Mouse (Mus musculus) urinary bladder, postnatal 10 days (tissue): ENCODE measurements around the gene Cts8.

Experiments used
- DNase-seq: peaks from one replicate; pipeline ENCODE4 v3.0.0; 2022; ENCODE audit warnings: low spot score

The Cts8 gene

DNA sequence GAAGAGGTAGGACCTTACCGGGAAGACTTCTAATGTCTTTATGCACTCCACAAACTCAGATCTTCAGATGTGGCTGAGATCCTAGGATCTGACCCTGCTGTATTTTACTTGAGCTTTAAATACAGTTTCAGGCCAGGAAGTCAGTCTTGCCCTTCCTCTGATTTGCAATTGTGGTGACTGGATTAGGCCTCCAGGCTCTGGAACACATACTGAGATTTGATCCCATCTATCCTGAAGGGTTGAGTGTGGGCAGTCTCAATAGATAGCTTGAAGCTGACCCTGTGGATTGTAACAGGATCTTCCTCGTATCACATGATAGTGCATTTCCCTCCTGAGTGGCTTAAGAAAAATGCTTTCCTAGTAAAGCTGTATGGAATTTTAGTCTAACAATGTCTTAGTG lies at the start of gene Cts8:
Cts8 (minus strand) TSS at position 101 of the 400 bp plus-strand sequence.
- DNase-seq: no peak

DNA sequence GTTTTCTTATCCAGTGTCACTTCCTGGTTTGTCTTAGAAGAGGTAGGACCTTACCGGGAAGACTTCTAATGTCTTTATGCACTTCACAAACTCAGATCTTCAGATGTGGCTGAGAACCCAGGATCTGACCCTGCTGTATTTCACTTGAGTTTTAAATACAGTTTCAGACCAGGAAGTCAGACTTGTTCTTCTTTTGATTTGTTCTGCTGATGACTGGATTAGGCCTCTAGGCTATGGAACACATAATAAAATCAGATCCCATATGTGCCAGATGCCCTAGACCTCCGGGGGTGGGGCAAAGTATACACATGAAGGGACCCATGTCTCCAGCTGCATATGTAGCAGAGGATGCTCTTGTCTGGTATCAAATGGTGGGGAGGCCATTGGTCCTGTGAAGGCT lies 33.6 kb upstream of the Cts8 start, which contains the start of gene Gm49398:
Gm49398 (minus strand) TSS at position 101 of the 400 bp plus-strand sequence.
- no peak for DNase-seq

DNA sequence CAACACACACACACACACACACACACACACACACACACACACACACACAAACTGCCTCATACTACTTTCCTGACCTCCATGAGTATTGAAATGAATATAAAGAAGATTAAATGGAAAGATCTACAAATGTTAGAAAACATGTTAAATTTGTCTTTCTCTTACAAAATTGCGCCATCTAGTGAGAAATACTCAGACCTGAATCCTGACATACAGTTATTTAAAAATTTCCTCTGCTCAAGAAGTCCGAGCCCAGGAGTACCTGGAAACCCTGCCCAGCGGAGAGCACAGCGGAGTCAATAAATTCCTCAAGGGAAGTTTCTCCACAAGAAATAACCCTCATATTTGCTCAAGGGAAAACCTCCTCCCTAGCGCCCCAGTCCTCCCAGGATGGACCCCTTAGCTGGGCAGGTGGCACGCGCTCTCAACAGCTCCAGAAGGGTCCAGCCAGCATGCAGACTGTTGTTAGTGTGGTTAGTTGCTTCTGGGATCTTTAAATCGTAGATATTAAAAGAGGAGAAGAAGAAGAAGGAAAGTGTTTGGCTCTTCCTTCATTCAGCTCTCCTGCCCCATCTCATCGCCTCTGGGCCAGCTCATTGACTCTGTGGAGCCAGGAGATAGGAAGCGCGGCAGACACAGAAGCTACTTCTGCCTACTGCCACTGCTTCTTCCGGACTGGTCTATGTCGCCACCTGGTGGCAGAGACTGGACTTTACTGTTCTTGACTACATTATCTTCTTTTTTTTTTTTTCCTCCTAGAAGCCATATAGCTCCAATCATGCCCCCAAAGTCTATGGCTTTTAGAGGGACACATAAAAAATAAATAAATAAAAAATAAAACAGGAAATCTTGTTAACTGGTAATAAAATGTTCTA lies 13.8 kb downstream of the Cts8 start:
- DNase-seq: no peak

DNA sequence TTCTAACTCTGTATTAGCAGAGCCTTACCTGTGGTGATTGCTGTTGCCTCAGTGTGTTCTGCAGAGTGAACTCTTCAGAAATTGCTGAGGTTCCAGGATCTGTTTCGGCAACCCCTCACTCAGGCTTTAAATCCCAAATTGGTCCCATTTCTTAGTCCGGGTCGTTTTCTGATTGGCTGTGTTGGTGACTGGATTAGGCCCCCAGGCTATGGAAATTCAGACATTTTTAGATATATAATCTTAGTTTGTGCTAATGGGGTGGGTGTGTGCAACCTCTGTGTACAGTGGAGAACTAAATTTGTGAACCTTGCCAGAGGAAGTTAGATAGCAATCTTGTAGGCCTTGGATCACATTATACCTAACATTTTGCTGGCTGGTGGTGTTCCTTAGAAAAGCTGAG lies 51.8 kb downstream of the Cts8 start, which contains the start of gene Cts6:
Cts6 (minus strand) TSS at position 101 of the 400 bp plus-strand sequence.
- no peak for DNase-seq
